Mouse (Mus musculus) bone marrow, adult 2 months (tissue): Measurements from ENCODE around the gene Tmem273.

Experiments used
- CTCF ChIP-seq: fragments of 200-500 bp; IDR thresholded peaks from 2 replicates; pipeline ENCODE4 v1.5.1; 2011; ENCODE audit warnings: low read length, control low read depth; ENCODE audit not compliant: control insufficient read depth, insufficient read depth
- POLR2A ChIP-seq: fragments of 200-500 bp; IDR thresholded peaks from 2 replicates; pipeline ENCODE4 v1.6.1; 2011; ENCODE audit warnings: low read depth, mild to moderate bottlenecking, control low read depth, low read length, borderline replicate concordance; ENCODE audit not compliant: control insufficient read depth

DNA sequence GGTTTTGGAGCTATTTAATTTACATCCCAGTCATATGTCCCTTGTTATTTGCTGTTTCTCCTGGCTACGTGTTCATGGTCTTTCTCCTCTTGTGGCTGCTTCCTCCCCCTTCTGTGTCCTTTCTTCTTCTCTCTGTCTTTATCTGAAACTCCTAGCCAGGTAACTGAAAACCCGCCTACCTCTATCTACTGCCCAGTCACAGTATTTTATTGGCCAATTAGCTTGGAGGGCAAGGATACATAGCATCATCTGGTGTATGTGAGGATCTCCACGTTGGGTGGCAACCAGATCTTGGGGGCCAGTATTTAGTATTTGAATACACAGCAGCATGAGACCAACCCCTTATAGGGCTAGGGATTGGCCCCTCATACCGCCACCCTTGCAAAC, 1.0 kb upstream of the Tmem273 start:
- no peak for TF ChIP-seq CTCF
- no peak for TF ChIP-seq POLR2A
